Mouse (Mus musculus) megakaryocyte, embryonic 14.5 days (primary cell): Measurements from ENCODE around the gene Gen1. TPM values are rescaled to one million over a fixed set of nuclear protein-coding genes. Genes with fewer than 3 reads are reported as not detected.

Source experiments
- H3K27me3 ChIP-seq: replicated peaks from 2 replicates; pipeline ENCODE3; 2012; ENCODE audit warnings: inconsistent platforms
- H3K36me3 ChIP-seq: replicated peaks from 2 replicates; pipeline ENCODE3; 2012; ENCODE audit warnings: low read length, inconsistent platforms, mixed read lengths
- H3K4me1 ChIP-seq: 2 replicates; pipeline ENCODE4 v1.6.1; 2012; ENCODE audit warnings: inconsistent platforms
- H3K4me3 ChIP-seq: replicated peaks from 2 replicates; pipeline ENCODE3; 2012; ENCODE audit warnings: moderate library complexity, mild to moderate bottlenecking, inconsistent platforms
- H3K9me3 ChIP-seq: 2 replicates; pipeline ENCODE4 v1.6.1; 2012; ENCODE audit warnings: inconsistent platforms
- FLI1 ChIP-seq: IDR thresholded peaks from 2 replicates; pipeline ENCODE4 v1.6.1; 2012; ENCODE audit warnings: low read length, inconsistent platforms, mixed read lengths
- GATA1 ChIP-seq: IDR thresholded peaks from 3 replicates; pipeline ENCODE4 v1.6.1; 2012; ENCODE audit warnings: mixed read lengths, low read length, inconsistent platforms, borderline replicate concordance
- polyA plus RNA-seq: library from polyadenylated mRNA; stranded (reverse); fragments of >175 nt; gene quantifications from 2 replicates; pipeline ENCODE4 v1.2.3, GENCODE M21; 2012; ENCODE audit warnings: low replicate concordance; ENCODE audit not compliant: insufficient read depth

Gene Gen1
- polyA plus RNA-seq, 1 experiment, result 0.12 TPM

GRCm38 (mm10) chr12:11210361-11210760 lies 55.2 kb downstream of the Gen1 start:
- TF ChIP-seq GATA1, result no peak
- Histone ChIP-seq H3K4me3 (no peak overlapping the region), H3K4me1 (no peaks in the 10 kb centered on the region), H3K36me3 (no peaks in the 10 kb centered on the region), H3K27me3 (peaks cover 12% of the 10 kb centered on the region), H3K9me3 (no peaks in the 10 kb centered on the region)

GRCm38 (mm10) chr12:11209636-11210035 lies 56.0 kb downstream of the Gen1 start:
- H3K4me1 ChIP-seq, result no peaks in the 10 kb centered on the region
- H3K27me3 ChIP-seq, result peaks cover 12% of the 10 kb centered on the region
- TF ChIP-seq GATA1, result no peak
- TF ChIP-seq FLI1, result no peak
- H3K9me3 ChIP-seq, result no peaks in the 10 kb centered on the region
- H3K4me3 ChIP-seq, result no peak overlapping the region
- H3K36me3 ChIP-seq, result no peaks in the 10 kb centered on the region

DNA sequence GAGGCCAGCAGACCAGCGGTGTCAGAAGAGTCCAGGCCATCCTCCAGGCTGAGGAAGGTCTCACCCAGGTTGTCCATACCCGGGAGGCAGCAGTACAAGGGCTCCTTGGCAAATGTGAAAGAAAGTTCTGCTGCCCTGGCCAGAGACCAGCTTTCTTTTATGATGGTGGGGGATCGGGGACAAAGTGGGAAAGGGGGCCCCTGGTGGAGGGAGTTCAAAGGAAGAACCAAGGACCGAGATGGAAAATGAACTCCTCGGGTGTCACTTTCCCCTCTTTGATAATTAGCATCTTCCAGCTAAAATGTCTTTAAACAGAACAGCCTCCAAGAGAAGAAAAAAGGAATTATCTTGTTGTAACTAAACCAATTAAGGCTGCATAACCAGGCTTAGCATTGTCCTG lies 56.7 kb downstream of the Gen1 start, which contains the start of gene Msgn1:
Msgn1 (minus strand) TSS at position 101 of the 400 bp plus-strand sequence.
- no peaks in the 10 kb centered on the region for H3K4me1 ChIP-seq
- peaks cover 12% of the 10 kb centered on the region for H3K27me3 ChIP-seq
- no peak within 1 kb of the TSS for H3K4me3 ChIP-seq
- no peaks in the 10 kb centered on the region for H3K9me3 ChIP-seq
- no peaks in the 10 kb centered on the region for H3K36me3 ChIP-seq
- TF ChIP-seq GATA1, result no peak
- no peak for TF ChIP-seq FLI1

- no peaks in the 10 kb centered on the region for H3K9me3 ChIP-seq
- no peaks in the 10 kb centered on the region for H3K36me3 ChIP-seq
Measured at GRCm38 (mm10) chr12:11206321-11206720, 59.3 kb downstream of the Gen1 start.

GRCm38 (mm10) chr12:11203694-11204665 lies 61.6 kb downstream of the Gen1 start:
- H3K4me1 ChIP-seq, result no peaks in the 10 kb centered on the region
- TF ChIP-seq GATA1 (no peak), FLI1 (no peak)
- H3K9me3 ChIP-seq, result no peaks in the 10 kb centered on the region
- no peak overlapping the region for H3K4me3 ChIP-seq
- H3K36me3 ChIP-seq, result no peaks in the 10 kb centered on the region
- H3K27me3 ChIP-seq, result peaks cover 8% of the 10 kb centered on the region

More at GRCm38 (mm10) chr12:11206321-11206720, 59.3 kb downstream of the Gen1 start:
- no peak for TF ChIP-seq GATA1
- TF ChIP-seq FLI1, result no peak
- H3K4me3 ChIP-seq, result no peak overlapping the region
- peaks cover 12% of the 10 kb centered on the region for H3K27me3 ChIP-seq
- no peaks in the 10 kb centered on the region for H3K4me1 ChIP-seq

DNA sequence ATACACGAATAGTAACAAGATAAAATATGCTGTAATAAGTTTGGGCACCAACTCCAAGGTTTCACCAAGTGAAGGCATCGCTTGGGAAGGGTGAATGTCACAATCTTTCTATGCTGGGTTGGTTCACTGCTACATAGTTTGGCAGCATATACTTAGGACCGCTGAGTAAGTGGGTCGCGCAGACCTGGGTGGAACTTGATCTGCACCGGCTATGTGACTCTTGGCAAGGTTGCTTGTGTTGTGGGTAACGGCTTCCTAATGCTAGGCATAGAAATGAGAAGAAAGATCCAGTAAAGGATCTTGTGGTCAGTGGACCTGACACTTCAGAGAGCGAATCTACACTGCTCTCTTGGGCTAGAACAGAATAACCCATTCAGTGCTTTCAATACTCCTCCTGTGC lies 63.1 kb downstream of the Gen1 start:
- H3K9me3 ChIP-seq, result no peaks in the 10 kb centered on the region
- H3K4me3 ChIP-seq, result no peak overlapping the region
- H3K27me3 ChIP-seq, result no peaks in the 10 kb centered on the region
- no peak for TF ChIP-seq GATA1
- TF ChIP-seq FLI1, result no peak
- H3K36me3 ChIP-seq, result no peaks in the 10 kb centered on the region
- peaks cover under 1% of the 10 kb centered on the region; the same call in 1 of the 2 replicates for H3K4me1 ChIP-seq

GRCm38 (mm10) chr12:11200711-11201110 lies 64.9 kb downstream of the Gen1 start:
- H3K9me3 ChIP-seq, result no peaks in the 10 kb centered on the region
- H3K4me3 ChIP-seq, result no peak overlapping the region
- TF ChIP-seq GATA1, result no peak
- TF ChIP-seq FLI1, result no peak

GRCm38 (mm10) chr12:11198551-11198950 lies 67.0 kb downstream of the Gen1 start:
- Histone ChIP-seq H3K9me3 (no peaks in the 10 kb centered on the region), H3K27me3 (no peaks in the 10 kb centered on the region), H3K4me3 (no peak overlapping the region), H3K36me3 (no peaks in the 10 kb centered on the region), H3K4me1 (peaks cover 24% of the 10 kb centered on the region)
- no peak for TF ChIP-seq FLI1
- TF ChIP-seq GATA1, result no peak

More at GRCm38 (mm10) chr12:11200711-11201110, 64.9 kb downstream of the Gen1 start:
- Histone ChIP-seq H3K36me3 (no peaks in the 10 kb centered on the region), H3K4me1 (peaks cover 17% of the 10 kb centered on the region), H3K27me3 (no peaks in the 10 kb centered on the region)

DNA sequence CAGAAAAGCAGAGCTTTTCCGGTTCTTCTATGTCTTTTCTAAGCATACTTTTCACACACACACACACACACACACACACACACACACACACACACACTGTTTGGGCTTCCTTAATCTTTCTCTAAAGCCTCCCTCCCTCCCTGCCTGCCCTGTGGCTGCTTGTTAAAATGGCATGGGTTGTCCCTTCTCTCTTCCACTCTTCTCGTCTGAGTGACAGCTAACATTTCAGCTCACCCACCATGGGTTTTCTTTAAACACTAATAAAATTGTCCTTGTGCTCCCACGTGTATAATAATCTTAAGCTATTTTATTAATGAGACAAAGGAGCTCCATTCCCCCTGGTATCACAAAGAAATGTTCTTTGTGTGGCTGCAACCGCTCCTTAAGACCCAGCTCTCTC lies 67.6 kb downstream of the Gen1 start:
- no peak for TF ChIP-seq FLI1
- TF ChIP-seq GATA1, result no peak
- Histone ChIP-seq H3K9me3 (no peaks in the 10 kb centered on the region), H3K36me3 (no peaks in the 10 kb centered on the region), H3K4me3 (no peak overlapping the region), H3K4me1 (peaks cover 24% of the 10 kb centered on the region), H3K27me3 (no peaks in the 10 kb centered on the region)

- Histone ChIP-seq H3K36me3 (no peaks in the 10 kb centered on the region), H3K4me3 (no peak overlapping the region), H3K27me3 (no peaks in the 10 kb centered on the region), H3K9me3 (no peaks in the 10 kb centered on the region), H3K4me1 (peaks cover 24% of the 10 kb centered on the region)
- no peak for TF ChIP-seq GATA1
- TF ChIP-seq FLI1, result no peak
Measured at GRCm38 (mm10) chr12:11196830-11197229, 68.8 kb downstream of the Gen1 start.
